Comparison of ENCODE assay signal across 7 mouse cellular contexts in genomic region chr6:17636764-17637170, GRCm38 (mm10). TPM values are rescaled to one million over a fixed set of nuclear protein-coding genes. Genes with fewer than 3 reads are reported as not detected.
DNase-seq lines count a peak whose midpoint lies in the region; ATAC-seq lines count a peak whose summit lies in the region.

No protein-coding gene starts in this region.

- intact Hi-C loops in left cerebral cortex, postnatal 25 days (cut with DNase I) = no loop called here

- H3K4me2 ChIP-seq in intestine, embryonic 15.5 days (replicated peaks) = peak overlapping the region; percentile 63

- H3K27me3 ChIP-seq in intestine, embryonic 15.5 days (replicated peaks) = no peaks in the 10 kb centered on the region
- no peaks in the 10 kb centered on the region for H3K27me3 ChIP-seq in midbrain, embryonic 10.5 days (ENCODE audit: low read depth, poor library complexity, severe bottlenecking)

- no peaks in the 10 kb centered on the region for H3K36me3 ChIP-seq in intestine, embryonic 15.5 days
- H3K36me3 ChIP-seq in midbrain, embryonic 10.5 days = peaks cover 6% of the 10 kb centered on the region

- peak overlapping the region; percentile 94 for H3K9ac ChIP-seq in intestine, embryonic 15.5 days

- peak; percentile 95 for ATAC-seq in intestine, embryonic 15.5 days

- H3K27ac ChIP-seq in intestine, embryonic 15.5 days = peak overlapping the region; percentile 94
- peak overlapping the region; percentile 98 for H3K27ac ChIP-seq in midbrain, embryonic 10.5 days (replicated peaks)

- no peaks in the 10 kb centered on the region for H3K9me3 ChIP-seq in intestine, embryonic 15.5 days
- peaks cover 4% of the 10 kb centered on the region; the same call in 1 of the 2 replicates for H3K9me3 ChIP-seq in midbrain, embryonic 10.5 days (replicated peaks)

- H3K4me3 ChIP-seq in intestine, embryonic 15.5 days (replicated peaks) = peak overlapping the region; percentile 81
- peak overlapping the region; percentile 87 for H3K4me3 ChIP-seq in midbrain, embryonic 10.5 days

- peak; percentile 98 for DNase-seq in adrenal gland, adult (ENCODE audit: inconsistent age in 2 of 2, low spot score in 1 of 2)
- peak; percentile 94 for DNase-seq in embryo, embryonic 10.5 days (ENCODE audit: low spot score)
- DNase-seq in gastrocnemius, postnatal 25 days = peak; percentile 96
- DNase-seq in left cerebral cortex, postnatal 25 days (ENCODE audit: low spot score in 2 of 2) = peak; percentile 95 to 96
- DNase-seq in midbrain, embryonic 10.5 days (ENCODE audit: low spot score) = peak; percentile 94
- DNase-seq in right cerebral cortex, postnatal 4 days = peak; percentile 93

- H3K4me1 ChIP-seq in intestine, embryonic 15.5 days (replicated peaks) = 0 out of 2 replicates have a peak, but pooled peaks cover 3% of the 10 kb centered on the region
- H3K4me1 ChIP-seq in midbrain, embryonic 10.5 days = peaks cover 20% of the 10 kb centered on the region

- WGBS in intestine, embryonic 15.5 days = under 1% methylated on average over 29 of the region's 45 CpGs
- WGBS in midbrain, embryonic 10.5 days = under 1% methylated on average over 41 of the region's 45 CpGs

RNA-seq across cellular contexts. Expression of gene Capza2, which starts 0.7 kb away (rescaled TPM):
- total RNA-seq in gastrocnemius, postnatal 25 days (2021) = 100 to 1,000 TPM; 252 to 287 TPM
- polyA plus RNA-seq in intestine, embryonic 15.5 days (2015; fragmentation: Nextera tagmentation; extraction: Ambion mirVana) = 223 and 245 TPM in 2 replicates
- 100 to 1,000 TPM; 235 to 239 TPM for total RNA-seq in left cerebral cortex, postnatal 25 days (2021)
- polyA plus RNA-seq in midbrain, embryonic 10.5 days (2016; fragmentation: Nextera tagmentation; extraction: Ambion mirVana) = 228 and 233 TPM in 2 replicates

RNA-seq across cellular contexts. Expression of gene St7, which starts 56.0 kb away (rescaled TPM):
- total RNA-seq in gastrocnemius, postnatal 25 days (2021) = 10 to 100 TPM; 12.4 to 16.0 TPM
- 23.7 and 26.0 TPM in 2 replicates for polyA plus RNA-seq in intestine, embryonic 15.5 days (2015; fragmentation: Nextera tagmentation; extraction: Ambion mirVana)
- total RNA-seq in left cerebral cortex, postnatal 25 days (2021) = 10 to 100 TPM; 34.1 to 34.4 TPM
- polyA plus RNA-seq in midbrain, embryonic 10.5 days (2016; fragmentation: Nextera tagmentation; extraction: Ambion mirVana) = 23.8 and 31.3 TPM in 2 replicates

Comparison
In these comparisons a context has a peak if more than half of its experiments do, and no peak if none do; other contexts are left out.
1. Peak in every context shown above with its lines: DNase-seq, ATAC-seq, H3K4me3 ChIP-seq and H3K27ac ChIP-seq.